Mouse (Mus musculus): ENCODE measurements around the gene Usp29.

- TF ChIP-seq MYOG (IDR thresholded peaks at IDR 0.05; ENCODE audit: control insufficient read depth, extremely low read depth, insufficient read length) (no peak), CTCF (IDR thresholded peaks at IDR 0.05; ENCODE audit: control insufficient read depth, insufficient read depth, insufficient read length) (no peak), CEBPB (IDR thresholded peaks at IDR 0.05; ENCODE audit: low read depth) (no peak), MAX (IDR thresholded peaks at IDR 0.05) (no peak), FOSL1 (IDR thresholded peaks at IDR 0.05; ENCODE audit: insufficient read depth, low read length, poor library complexity, severe bottlenecking) (no peak), USF1 (IDR thresholded peaks at IDR 0.05; ENCODE audit: low read depth) (no peak), MYOD1 (IDR thresholded peaks at IDR 0.05; ENCODE audit: control insufficient read depth, insufficient read length, low read depth) (no peak)
Measured at GRCm38 (mm10) chr7:6874448-6874847, 144.1 kb downstream of the Usp29 start.
